Mouse (Mus musculus): ENCODE results near the gene Tpbg.

DNA sequence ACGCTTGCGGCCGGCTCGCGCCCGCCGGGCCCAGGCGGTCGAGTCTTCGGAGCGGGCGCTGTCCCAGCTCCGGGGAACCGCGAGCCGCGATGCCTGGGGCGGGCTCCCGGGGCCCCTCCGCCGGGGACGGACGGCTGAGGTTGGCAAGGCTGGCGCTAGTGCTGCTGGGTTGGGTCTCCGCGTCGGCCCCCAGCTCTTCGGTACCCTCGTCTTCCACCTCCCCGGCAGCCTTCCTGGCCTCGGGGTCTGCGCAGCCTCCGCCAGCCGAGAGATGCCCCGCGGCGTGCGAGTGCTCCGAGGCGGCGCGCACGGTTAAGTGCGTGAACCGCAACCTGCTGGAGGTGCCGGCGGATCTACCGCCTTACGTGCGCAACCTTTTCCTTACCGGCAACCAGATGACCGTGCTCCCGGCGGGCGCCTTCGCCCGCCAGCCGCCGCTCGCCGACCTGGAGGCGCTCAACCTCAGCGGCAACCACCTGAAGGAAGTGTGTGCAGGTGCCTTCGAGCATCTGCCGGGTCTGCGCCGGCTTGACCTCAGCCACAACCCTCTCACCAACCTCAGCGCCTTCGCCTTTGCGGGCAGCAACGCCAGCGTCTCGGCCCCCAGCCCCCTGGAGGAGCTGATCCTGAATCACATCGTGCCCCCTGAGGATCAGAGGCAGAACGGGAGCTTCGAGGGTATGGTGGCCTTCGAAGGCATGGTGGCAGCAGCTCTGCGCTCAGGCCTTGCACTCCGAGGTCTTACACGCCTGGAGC is 1.9 kb downstream of the Tpbg start:
- TF ChIP-seq POLR2A (IDR thresholded peaks at IDR 0.05; ENCODE audit: control insufficient read depth, extremely low read depth, insufficient read depth, low read length, poor library complexity) (no peak), CTCF (IDR thresholded peaks at IDR 0.05; ENCODE audit: borderline replicate concordance, control insufficient read depth, extremely low read depth, insufficient read depth, low read length, poor library complexity) (no peak)

Data from thymus, adult 2 months (tissue).